Mouse (Mus musculus): ENCODE measurements around the gene Myh7.

GRCm38 (mm10) chr14:54953664-54954206 lies 40.7 kb downstream of the Myh7 start:
- no peak for TF ChIP-seq CTCF (conservative IDR thresholded peaks at IDR 0.05 in 1 of 2, IDR thresholded peaks at IDR 0.05 in 1 of 2; ENCODE audit: low read depth in 2 of 2, low read length in 2 of 2)
- TF ChIP-seq TCF12 (IDR thresholded peaks at IDR 0.05; ENCODE audit: low read depth, low read length) = no peak
- no peak for TF ChIP-seq KAT2A (IDR thresholded peaks at IDR 0.05; ENCODE audit: insufficient replicate concordance, low read length)
- TF ChIP-seq USF2 (conservative IDR thresholded peaks at IDR 0.05; ENCODE audit: low read depth, low read length) = no peak
- no peak for TF ChIP-seq ZC3H11A (IDR thresholded peaks at IDR 0.05; ENCODE audit: low read depth, low read length)
- TF ChIP-seq POLR2A (IDR thresholded peaks at IDR 0.05; ENCODE audit: low read depth, low read length) = no peak
- TF ChIP-seq MAFK (IDR thresholded peaks at IDR 0.05; ENCODE audit: insufficient replicate concordance, low read length) = no peak
- TF ChIP-seq PAX5 (IDR thresholded peaks at IDR 0.05; ENCODE audit: low read length) = no peak
- no peak for TF ChIP-seq RCOR1 (conservative IDR thresholded peaks at IDR 0.05; ENCODE audit: low read depth, low read length)
- TF ChIP-seq GABPA (IDR thresholded peaks at IDR 0.05; ENCODE audit: insufficient replicate concordance, low read depth, low read length) = no peak
- TF ChIP-seq E2F4 (IDR thresholded peaks at IDR 0.05; ENCODE audit: insufficient replicate concordance, low read depth, low read length) = no peak

Measured in CH12.LX (cell line).